Mouse (Mus musculus): Measurements from ENCODE around the gene Gm8914.
"Not testable (repeated sequence)": the region's sequence is repeated elsewhere in the genome, so short reads cannot be mapped to it uniquely, and the experiment has no call there.

Gm8914 gene
- long read RNA-seq, experiment 1 = 0 reads
- long read RNA-seq, experiment 2 = 0 reads

GRCm38 (mm10) chrX:91479826-91480225, at the start of gene Gm8914:
Gene Gm8914, plus strand, starts transcription at chrX:91480126.
- intact Hi-C loops (cut with DNase I) = not testable (repeated sequence)

Data from adrenal gland (tissue).